Mouse (Mus musculus) cerebellum, adult 2 months (tissue): Measurements from ENCODE around the gene Mrpl43.

Source experiments
- CTCF ChIP-seq: fragments of 200-500 bp; IDR thresholded peaks from 2 replicates; pipeline ENCODE4 v1.5.1; 2011; ENCODE audit warnings: low read depth, mild to moderate bottlenecking, control low read depth, low read length, moderate library complexity, borderline replicate concordance; ENCODE audit not compliant: insufficient read depth
- POLR2A ChIP-seq: fragments of 200-500 bp; IDR thresholded peaks from 2 replicates; pipeline ENCODE4 v1.6.1; 2011; ENCODE audit warnings: low read length, control low read depth, borderline replicate concordance; ENCODE audit not compliant: insufficient read depth

DNA sequence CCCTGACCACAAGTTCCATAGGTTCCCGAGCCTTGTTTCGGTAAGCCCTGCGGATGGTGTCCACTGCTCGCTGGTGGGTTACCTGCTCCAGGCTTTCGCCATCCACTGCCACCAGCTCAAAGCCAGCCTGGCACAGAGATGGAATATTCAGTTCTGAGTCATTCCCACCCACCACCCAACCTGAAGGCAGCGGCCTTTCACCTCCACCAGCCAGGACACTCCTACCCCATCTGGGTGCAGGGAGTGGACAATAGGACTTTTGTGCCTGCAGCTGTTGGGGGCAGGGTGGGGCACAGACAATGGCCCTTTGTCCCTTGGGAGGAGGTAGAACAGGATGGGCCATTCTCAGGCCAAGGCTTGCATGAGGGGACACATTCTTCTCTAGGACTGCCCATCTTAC, 21.6 kb upstream of the Mrpl43 start:
- no peak for TF ChIP-seq CTCF
- TF ChIP-seq POLR2A, result no peak
